Mouse (Mus musculus) embryonic facial prominence, embryonic 15.5 days (tissue): ENCODE measurements at regions not wholly inside any gene's neighbourhood (a gene's known extent, or its start where the extent isn't known, plus 50 kb on each side); places are given as distances from the start of the nearest gene placed in this dataset.

Source experiments
- ATAC-seq: fragments of 200-750 bp; cut with Nextera tagmentation; 2 replicates; pipeline ENCODE4 v1.8.0; 2017; ENCODE audit warnings: low read depth, moderate TSS enrichment; ENCODE audit not compliant: insufficient number of reproducible peaks, low FRiP score, low TSS enrichment
- H3K27ac ChIP-seq: fragments of 300-500 bp; sonication (generic); replicated peaks from 2 replicates; pipeline ENCODE4 v1.5.1; 2015; ENCODE audit warnings: mild to moderate bottlenecking, inconsistent platforms
- H3K27me3 ChIP-seq: fragments of 300-500 bp; sonication (generic); 2 replicates; pipeline ENCODE4 v1.6.1; 2015; ENCODE audit warnings: inconsistent platforms
- H3K36me3 ChIP-seq: fragments of 300-500 bp; sonication (generic); 2 replicates; pipeline ENCODE4 v1.6.1; 2015; ENCODE audit warnings: mild to moderate bottlenecking, inconsistent platforms
- H3K4me1 ChIP-seq: fragments of 300-500 bp; sonication (generic); 2 replicates; pipeline ENCODE4 v1.6.1; 2015; ENCODE audit warnings: inconsistent platforms
- H3K4me2 ChIP-seq: fragments of 300-500 bp; sonication (generic); replicated peaks from 2 replicates; pipeline ENCODE4 v1.6.1; 2015; ENCODE audit warnings: mild to moderate bottlenecking, inconsistent platforms
- H3K4me3 ChIP-seq: fragments of 300-500 bp; sonication (generic); replicated peaks from 2 replicates; pipeline ENCODE4 v1.5.1; 2015; ENCODE audit warnings: mild to moderate bottlenecking, inconsistent platforms
- H3K9ac ChIP-seq: fragments of 300-500 bp; sonication (generic); 2 replicates; pipeline ENCODE4 v1.6.1; 2015; ENCODE audit warnings: inconsistent platforms
- H3K9me3 ChIP-seq: fragments of 300-500 bp; sonication (generic); replicated peaks from 2 replicates; pipeline ENCODE4 v1.6.1; 2016; ENCODE audit warnings: inconsistent platforms
- WGBS: fragments of 180-500 bp; shearing (Covaris S2); methylation state at CpG from one replicate; pipeline ENCODE4 v1.1.7; 2015; 5-methylcytosine and 5-hydroxymethylcytosine counted together

GRCm38 (mm10) chr15:60762071-60762470, 91.5 kb downstream of the Fam84b start:
- H3K36me3 ChIP-seq, result no peaks in the 10 kb centered on the region
- H3K27me3 ChIP-seq, result no peaks in the 10 kb centered on the region
- H3K9ac ChIP-seq, result no peak overlapping the region
- H3K4me3 ChIP-seq, result no peak overlapping the region
- H3K4me1 ChIP-seq, result no peaks in the 10 kb centered on the region
- no peak overlapping the region for H3K4me2 ChIP-seq
- H3K27ac ChIP-seq, result no peak overlapping the region
- no peaks in the 10 kb centered on the region for H3K9me3 ChIP-seq
- ATAC-seq, result no peak
- 65% methylated on average over 2 of the region's 2 CpGs for WGBS

DNA sequence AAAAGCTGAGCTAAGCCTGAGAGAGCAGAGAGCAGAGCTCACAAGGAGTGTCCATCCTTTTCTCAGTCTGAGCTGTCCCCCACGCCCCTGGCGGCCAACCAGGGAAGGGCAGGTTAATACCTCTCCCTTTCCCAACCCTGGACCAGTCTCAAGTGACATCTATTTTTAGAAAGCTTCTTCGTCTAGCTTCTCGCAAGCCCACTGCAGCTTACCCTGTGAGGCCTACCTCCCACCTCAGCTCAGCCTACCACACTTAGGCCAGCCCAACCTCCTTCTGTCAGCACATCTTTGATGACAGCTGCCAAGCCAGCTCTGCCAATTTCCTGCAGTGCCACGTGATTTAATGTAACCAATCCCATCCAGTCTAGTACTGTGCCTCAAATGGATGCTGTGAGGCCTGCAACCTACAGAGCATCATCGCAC, 93.6 kb downstream of the Fam84b start:
- no peaks in the 10 kb centered on the region for H3K4me1 ChIP-seq
- WGBS, result 23% methylated on average over 6 of the region's 6 CpGs
- H3K27me3 ChIP-seq, result no peaks in the 10 kb centered on the region
- no peak overlapping the region for H3K27ac ChIP-seq
- no peak overlapping the region for H3K9ac ChIP-seq
- H3K36me3 ChIP-seq, result no peaks in the 10 kb centered on the region
- no peaks in the 10 kb centered on the region for H3K9me3 ChIP-seq
- H3K4me2 ChIP-seq, result no peak overlapping the region
- peak; percentile 51 for ATAC-seq
- no peak overlapping the region for H3K4me3 ChIP-seq

DNA sequence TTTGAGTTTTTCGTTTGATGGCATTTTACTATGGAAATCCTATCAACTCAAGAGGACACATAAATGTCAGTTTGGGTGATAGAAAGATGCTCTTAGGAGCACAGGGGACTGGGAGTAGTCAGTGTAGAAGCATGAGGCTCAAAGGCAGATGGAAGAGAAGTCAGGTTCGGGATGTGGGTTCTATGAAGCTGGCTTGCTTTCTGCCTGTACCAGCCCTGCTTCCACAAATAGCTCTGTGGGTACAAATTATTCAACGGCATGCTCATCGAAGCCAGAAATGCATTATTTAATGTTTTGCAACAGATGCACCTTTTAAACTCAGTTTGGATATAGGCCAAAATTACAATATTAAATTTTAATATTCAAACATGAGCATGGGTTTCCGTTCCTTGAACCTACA, 99.3 kb downstream of the Fam84b start:
- no peak for ATAC-seq
- no peaks in the 10 kb centered on the region for H3K36me3 ChIP-seq
- no peaks in the 10 kb centered on the region for H3K27me3 ChIP-seq
- no peaks in the 10 kb centered on the region for H3K9me3 ChIP-seq
- no peak overlapping the region for H3K9ac ChIP-seq
- H3K4me3 ChIP-seq, result no peak overlapping the region
- no peaks in the 10 kb centered on the region for H3K4me1 ChIP-seq
- no peak overlapping the region for H3K27ac ChIP-seq
- no peak overlapping the region for H3K4me2 ChIP-seq
- 80% methylated on average over 5 of the region's 5 CpGs for WGBS

DNA sequence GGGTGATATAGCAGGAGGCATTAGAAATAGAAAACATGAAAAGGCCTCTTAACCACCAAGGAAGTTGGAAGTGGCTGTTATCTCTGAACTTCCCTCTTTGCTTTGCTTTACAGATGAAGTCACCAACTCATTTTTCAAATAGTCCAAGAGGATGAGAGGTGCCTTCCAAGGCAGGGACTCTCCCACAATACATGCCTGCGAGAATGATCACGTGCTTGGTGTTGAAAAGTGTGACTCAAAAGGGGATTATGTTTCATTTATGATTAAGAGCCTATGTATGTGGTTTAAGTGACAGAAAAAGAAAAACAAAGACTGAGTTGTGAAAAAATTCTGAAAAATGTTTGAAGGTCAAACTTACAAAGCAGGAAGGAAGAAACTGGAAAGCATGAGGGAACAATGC, 114.0 kb downstream of the Fam84b start:
- WGBS, result 45% methylated on average over 2 of the region's 2 CpGs
- no peak overlapping the region for H3K9ac ChIP-seq
- H3K4me2 ChIP-seq, result no peak overlapping the region
- no peaks in the 10 kb centered on the region for H3K27me3 ChIP-seq
- H3K4me3 ChIP-seq, result no peak overlapping the region
- H3K36me3 ChIP-seq, result no peaks in the 10 kb centered on the region
- no peak overlapping the region for H3K27ac ChIP-seq
- no peaks in the 10 kb centered on the region for H3K9me3 ChIP-seq
- no peak for ATAC-seq
- H3K4me1 ChIP-seq, result no peaks in the 10 kb centered on the region

DNA sequence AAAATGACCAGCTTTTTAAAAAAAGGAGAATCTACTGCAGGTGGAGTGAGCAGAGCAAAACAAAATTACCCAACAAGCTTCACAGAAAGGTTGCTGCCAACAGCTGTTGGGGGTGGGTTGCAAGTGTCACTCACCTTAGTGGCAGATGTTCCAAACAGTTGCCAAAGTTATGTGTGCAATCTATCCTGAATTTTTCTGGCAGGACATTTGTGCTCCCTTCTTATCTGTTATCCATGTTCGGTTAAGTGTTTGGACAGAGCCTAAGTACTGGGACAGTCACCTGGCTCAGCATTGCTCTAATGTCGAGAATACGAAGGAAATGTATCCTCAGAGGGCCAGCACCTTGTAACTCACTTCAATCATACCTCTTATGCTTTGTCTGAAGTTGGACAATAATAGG, 115.3 kb downstream of the Fam84b start:
- Histone ChIP-seq H3K9me3 (no peaks in the 10 kb centered on the region), H3K36me3 (no peaks in the 10 kb centered on the region), H3K4me3 (no peak overlapping the region), H3K4me2 (no peak overlapping the region), H3K9ac (no peak overlapping the region), H3K4me1 (no peaks in the 10 kb centered on the region), H3K27ac (no peak overlapping the region), H3K27me3 (no peaks in the 10 kb centered on the region)
- WGBS, result 83% methylated on average over 3 of the region's 3 CpGs
- ATAC-seq, result no peak

- no peaks in the 10 kb centered on the region for H3K4me1 ChIP-seq
- H3K9me3 ChIP-seq, result no peaks in the 10 kb centered on the region
- no peaks in the 10 kb centered on the region for H3K36me3 ChIP-seq
- H3K4me2 ChIP-seq, result no peak overlapping the region
- H3K27me3 ChIP-seq, result no peaks in the 10 kb centered on the region
- no peak overlapping the region for H3K27ac ChIP-seq
- no peak for ATAC-seq
- no peak overlapping the region for H3K4me3 ChIP-seq
- H3K9ac ChIP-seq, result no peak overlapping the region
These were observed 121.2 kb downstream of the Fam84b start for GRCm38 (mm10) chr15:60732416-60732815.

DNA sequence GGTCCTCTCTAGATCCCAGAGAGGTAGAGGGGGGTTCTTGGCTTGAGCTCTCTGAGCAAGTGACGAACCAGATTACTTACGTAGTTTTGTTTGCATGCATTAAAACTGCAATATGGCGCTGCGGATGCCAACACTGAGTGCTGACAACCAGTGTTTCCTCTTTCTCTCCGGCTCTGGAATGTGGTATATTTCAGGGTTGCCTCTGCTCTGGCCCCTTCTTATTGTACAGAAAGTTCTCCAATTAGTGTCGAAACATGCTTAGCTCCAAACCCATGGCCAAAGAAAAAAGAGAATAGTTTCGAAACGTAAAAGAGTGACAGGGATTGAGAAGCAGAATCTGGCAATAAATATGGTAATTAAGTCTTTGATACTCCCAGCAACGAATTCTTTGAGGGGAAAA, 124.8 kb downstream of the Fam84b start:
- Histone ChIP-seq H3K27ac (no peak overlapping the region), H3K4me3 (no peak overlapping the region), H3K36me3 (no peaks in the 10 kb centered on the region), H3K27me3 (no peaks in the 10 kb centered on the region), H3K4me1 (no peaks in the 10 kb centered on the region), H3K9me3 (no peaks in the 10 kb centered on the region), H3K4me2 (no peak overlapping the region), H3K9ac (no peak overlapping the region)
- no peak for ATAC-seq
- WGBS, result 57% methylated on average over 9 of the region's 9 CpGs

GRCm38 (mm10) chr15:60728337-60728736, 125.2 kb downstream of the Fam84b start:
- Histone ChIP-seq H3K4me2 (no peak overlapping the region), H3K4me3 (no peak overlapping the region), H3K27ac (no peak overlapping the region), H3K27me3 (no peaks in the 10 kb centered on the region), H3K36me3 (no peaks in the 10 kb centered on the region), H3K9me3 (no peaks in the 10 kb centered on the region), H3K4me1 (no peaks in the 10 kb centered on the region), H3K9ac (no peak overlapping the region)
- WGBS, result 81% methylated on average over 4 of the region's 4 CpGs
- ATAC-seq, result no peak

GRCm38 (mm10) chr15:60719332-60719731, 134.2 kb downstream of the Fam84b start:
- WGBS, result 86% methylated on average over 5 of the region's 5 CpGs
- Histone ChIP-seq H3K36me3 (no peaks in the 10 kb centered on the region), H3K4me3 (no peak overlapping the region), H3K4me2 (no peak overlapping the region), H3K27ac (no peak overlapping the region), H3K27me3 (no peaks in the 10 kb centered on the region), H3K9me3 (no peaks in the 10 kb centered on the region), H3K4me1 (no peaks in the 10 kb centered on the region), H3K9ac (no peak overlapping the region)
- ATAC-seq, result no peak

GRCm38 (mm10) chr15:60708678-60709077, 144.9 kb downstream of the Fam84b start:
- Histone ChIP-seq H3K36me3 (no peaks in the 10 kb centered on the region), H3K4me1 (no peaks in the 10 kb centered on the region), H3K4me2 (no peak overlapping the region), H3K4me3 (no peak overlapping the region), H3K9me3 (no peaks in the 10 kb centered on the region), H3K27ac (no peak overlapping the region), H3K9ac (no peak overlapping the region), H3K27me3 (no peaks in the 10 kb centered on the region)
- no peak for ATAC-seq

GRCm38 (mm10) chr15:60706009-60706408, 147.6 kb downstream of the Fam84b start:
- Histone ChIP-seq H3K9me3 (no peaks in the 10 kb centered on the region), H3K27ac (no peak overlapping the region), H3K36me3 (no peaks in the 10 kb centered on the region), H3K4me1 (no peaks in the 10 kb centered on the region), H3K4me3 (no peak overlapping the region), H3K9ac (no peak overlapping the region), H3K27me3 (no peaks in the 10 kb centered on the region), H3K4me2 (no peak overlapping the region)
- no peak for ATAC-seq
- WGBS, result 45% methylated on average over 4 of the region's 4 CpGs

GRCm38 (mm10) chr15:60701273-60701672, 152.3 kb downstream of the Fam84b start:
- no peaks in the 10 kb centered on the region for H3K27me3 ChIP-seq
- H3K4me1 ChIP-seq, result no peaks in the 10 kb centered on the region
- H3K27ac ChIP-seq, result no peak overlapping the region
- no peaks in the 10 kb centered on the region for H3K9me3 ChIP-seq
- H3K4me2 ChIP-seq, result no peak overlapping the region
- no peak overlapping the region for H3K4me3 ChIP-seq
- ATAC-seq, result no peak
- no peaks in the 10 kb centered on the region for H3K36me3 ChIP-seq
- no peak overlapping the region for H3K9ac ChIP-seq

DNA sequence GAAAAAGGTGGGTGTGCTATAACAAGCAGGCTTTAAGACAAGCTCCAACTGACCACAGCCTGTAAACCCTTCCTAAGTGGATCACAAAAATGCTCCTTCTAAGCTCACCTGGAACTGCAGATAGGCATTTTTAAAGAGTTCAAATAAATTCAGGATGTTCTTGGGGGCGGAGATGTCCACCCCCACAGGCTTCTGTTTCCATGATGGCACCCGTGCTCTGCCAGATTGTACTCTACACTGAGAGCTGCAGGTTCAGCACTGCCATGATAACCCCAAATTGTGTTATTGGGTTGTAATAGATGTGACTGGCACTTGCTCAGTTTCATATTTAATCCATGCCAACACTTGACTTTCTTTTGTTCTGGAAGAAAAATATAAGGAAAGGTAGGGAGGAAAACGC, 158.8 kb downstream of the Fam84b start:
- WGBS, result 85% methylated on average over 3 of the region's 3 CpGs
- Histone ChIP-seq H3K4me3 (no peak overlapping the region), H3K9ac (no peak overlapping the region), H3K4me1 (no peaks in the 10 kb centered on the region), H3K9me3 (no peaks in the 10 kb centered on the region), H3K27ac (no peak overlapping the region), H3K27me3 (no peaks in the 10 kb centered on the region), H3K36me3 (no peaks in the 10 kb centered on the region), H3K4me2 (no peak overlapping the region)
- ATAC-seq, result no peak
